Mouse (Mus musculus): Measurements from ENCODE around the gene Alcam.

The Alcam gene

DNA sequence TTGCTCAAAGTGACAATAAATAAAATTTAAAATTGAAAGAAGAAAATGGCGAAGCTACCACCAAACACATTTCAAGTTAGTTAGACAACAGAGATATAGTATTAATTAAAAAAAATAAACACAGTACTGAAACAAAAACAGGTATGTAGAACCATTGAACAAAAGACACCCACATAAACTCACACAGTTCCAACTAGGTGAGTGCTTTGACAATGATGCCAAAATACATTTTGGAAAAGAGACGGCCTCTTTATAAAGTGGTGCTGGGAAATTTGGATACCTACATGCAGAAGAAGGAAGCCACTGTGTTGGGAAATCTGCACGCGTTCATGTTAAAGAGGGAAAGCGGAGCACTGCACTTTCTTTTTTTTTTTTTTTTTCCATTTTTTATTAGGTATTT lies 85.4 kb downstream of the Alcam start:
- DNase-seq (ENCODE audit: low read depth, low spot score), result no peak

DNA sequence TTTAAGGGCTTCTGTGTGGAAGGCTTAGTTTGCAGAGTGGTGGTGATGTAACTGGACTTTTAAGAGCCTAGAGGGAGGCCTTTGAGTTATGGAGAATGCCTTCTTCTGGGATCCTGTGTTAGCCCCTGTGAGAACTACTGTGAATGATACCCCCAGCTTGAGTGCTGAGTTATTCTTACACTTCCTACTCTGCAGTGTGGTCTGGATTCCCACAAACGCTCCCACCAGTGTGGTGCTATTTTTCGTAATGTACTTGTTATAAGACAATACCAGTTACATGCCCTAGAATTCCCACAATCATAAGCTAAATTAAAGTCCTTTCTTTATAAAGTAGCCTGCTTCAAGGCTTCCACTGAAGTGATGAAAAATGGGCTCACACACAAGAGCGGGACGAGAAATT lies 87.0 kb downstream of the Alcam start:
- no peak for DNase-seq (ENCODE audit: low read depth, low spot score)

DNA sequence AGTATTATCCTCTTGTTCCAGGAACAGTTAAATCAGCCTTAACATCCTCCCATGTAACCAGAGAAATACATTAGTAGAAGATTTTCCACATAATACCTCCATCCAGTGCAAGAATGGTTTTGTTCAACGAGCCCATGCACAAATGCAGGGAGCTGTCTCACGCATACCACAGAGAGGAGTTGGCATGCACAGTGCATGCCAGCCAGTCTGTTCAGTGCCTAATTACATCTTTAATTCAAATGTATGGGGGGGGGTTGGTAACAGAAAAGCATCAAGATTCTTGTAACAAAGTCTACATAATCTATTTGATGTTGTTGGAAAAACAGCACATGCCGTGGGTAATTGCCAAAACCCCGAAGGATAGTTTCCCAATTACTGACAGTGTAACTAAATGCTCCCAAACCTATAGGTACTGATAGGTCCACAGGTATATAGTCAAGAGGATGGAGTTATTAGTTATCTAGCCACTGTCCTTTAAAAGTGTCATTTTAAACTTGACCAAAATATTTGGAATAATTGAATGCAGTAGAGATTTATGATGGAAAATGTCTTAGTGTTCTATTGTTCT lies 89.8 kb downstream of the Alcam start:
- no peak for DNase-seq (ENCODE audit: low read depth, low spot score)

DNA sequence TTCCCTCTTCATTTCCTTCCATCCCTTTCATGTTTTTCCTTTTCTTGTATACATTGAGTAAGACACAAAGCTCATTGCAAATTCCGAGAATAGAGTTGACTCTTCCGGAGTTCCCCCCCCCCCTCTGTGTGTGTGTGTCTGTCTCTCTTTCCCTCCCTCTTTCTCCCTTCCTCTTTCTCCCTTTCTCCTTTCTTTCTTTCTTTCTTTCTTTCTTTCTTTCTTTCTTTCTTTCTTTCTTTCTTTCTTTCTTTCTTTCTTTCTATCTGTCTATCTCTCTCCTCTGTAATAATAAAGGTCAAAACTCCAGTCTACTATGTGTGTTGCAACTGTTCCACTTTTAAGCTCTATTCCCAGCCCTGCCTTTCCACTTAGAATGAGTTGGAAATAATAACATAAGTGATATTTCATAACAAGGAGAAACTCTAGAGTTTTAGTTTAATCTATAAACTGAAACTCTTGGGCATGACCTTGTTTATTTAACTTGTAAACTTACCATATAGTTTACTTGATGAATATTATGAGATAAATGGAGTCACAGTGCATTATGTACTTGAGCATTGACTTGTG lies 110.3 kb downstream of the Alcam start:
- DNase-seq (ENCODE audit: low read depth, low spot score), result no peak

DNA sequence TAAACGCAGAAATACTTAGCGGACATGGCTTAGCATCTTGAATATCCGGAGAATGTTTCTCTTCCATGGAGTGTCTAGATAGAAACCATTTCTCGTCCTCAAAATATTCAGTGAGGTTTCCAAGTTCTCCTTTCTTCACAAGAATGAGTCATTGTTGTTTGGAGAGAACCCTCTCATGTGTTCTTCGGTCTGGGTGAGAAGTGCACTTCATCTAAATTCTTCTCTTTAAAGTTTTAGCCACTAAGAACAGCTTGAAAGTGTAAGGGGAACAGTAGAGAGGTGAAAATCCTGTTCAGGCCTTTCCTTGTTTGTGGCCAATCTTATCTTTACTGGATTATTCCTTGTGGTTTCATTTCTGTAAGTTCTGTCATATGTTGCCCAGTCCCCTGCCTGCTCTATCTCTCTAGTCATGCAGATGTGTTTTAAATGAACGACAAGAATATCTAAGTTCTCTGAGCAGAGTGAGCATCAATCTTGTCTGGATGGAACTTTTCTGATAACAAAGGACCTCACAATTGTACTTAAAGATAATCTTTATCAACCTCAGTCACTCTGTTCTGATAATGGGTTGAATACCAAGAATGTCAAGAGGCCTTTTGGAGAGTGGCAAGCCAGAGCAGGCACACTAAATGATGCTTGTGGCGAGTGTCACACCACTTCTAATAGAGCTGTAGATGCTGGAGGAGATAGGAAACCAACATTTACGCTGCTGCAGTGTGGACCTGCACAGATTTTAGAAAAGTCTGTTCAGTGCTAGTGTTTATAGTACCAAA lies 111.0 kb downstream of the Alcam start:
- no peak for DNase-seq (ENCODE audit: low read depth, low spot score)

DNA sequence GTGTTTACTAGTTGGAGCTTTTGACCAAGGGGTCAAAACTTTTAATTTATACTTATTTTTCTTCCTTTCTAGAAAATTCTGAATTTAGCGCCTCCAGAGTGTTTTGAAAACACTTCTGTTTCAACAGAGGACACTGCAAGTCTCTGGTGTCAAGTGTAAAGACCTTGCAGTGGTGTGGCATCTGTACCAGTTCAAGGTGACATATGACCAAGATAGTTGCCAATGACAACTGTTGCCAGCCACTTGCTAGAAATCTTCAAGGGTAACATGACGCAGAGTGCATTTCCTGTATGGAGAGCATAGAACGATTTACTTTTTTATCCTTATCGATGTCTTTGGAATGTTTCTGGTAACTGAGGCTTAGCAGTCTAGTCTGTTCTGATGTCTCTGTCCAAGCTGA lies 119.8 kb downstream of the Alcam start:
- DNase-seq (ENCODE audit: low read depth, low spot score), result no peak

DNA sequence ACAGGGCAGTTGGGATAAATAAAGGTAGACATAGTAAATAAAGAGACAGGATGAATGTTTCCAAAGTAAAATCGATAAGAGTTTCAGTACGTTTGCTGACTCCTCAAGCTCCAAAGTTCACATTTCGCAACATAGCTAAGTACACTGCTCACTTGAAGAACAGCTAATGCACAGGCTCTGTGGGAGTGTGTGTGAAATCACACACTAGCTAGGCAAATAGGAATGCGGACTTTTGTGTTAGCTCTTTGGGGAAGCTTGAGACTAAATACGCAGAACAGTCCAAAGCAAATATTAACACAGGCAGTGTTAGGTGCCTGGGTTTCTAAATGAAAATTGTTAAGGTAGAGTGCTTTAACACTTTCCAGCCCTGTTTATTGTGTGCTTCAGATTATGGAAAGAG lies 120.2 kb downstream of the Alcam start:
- DNase-seq (ENCODE audit: low read depth, low spot score), result no peak

DNA sequence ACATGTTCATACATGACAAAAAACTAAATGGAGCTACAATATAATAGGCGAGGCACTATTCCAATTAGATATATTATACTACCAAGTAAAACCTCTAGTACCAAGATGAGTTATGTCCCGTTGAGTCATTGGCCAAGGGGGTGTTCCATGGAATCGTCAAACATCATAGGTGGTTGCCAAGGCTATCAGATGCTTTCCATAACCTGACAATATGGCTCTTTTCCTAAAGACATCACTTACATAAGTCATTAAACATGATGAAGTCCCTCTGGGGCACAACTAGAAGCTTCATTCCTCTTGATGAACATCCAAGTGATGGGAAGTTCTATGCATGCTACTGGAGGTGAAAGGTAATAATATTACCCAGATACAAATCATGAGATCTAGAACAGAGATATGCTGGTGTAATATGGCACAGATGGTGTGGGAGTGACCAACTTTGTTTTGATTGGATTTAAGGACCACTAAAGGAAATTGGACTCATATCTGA lies 122.5 kb downstream of the Alcam start:
- DNase-seq (ENCODE audit: low read depth, low spot score), result no peak

DNA sequence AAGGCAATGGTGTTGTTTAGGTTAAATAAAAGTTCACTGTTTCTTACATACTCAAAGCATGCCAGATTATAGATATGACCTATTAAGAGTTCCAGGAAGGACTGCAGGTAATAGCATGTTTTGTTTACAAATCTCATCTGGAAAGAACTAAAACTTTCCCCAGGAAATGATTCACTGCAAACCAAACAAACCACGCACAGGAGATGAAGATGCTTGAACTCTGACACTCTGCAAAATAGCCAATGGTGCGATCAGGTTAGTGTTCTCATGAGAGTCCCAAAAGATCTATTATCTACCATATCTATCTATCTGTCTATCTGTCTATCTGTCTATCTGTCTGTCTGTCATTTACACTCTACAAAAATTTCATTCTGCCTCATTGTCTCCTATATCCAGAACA lies 124.5 kb downstream of the Alcam start:
- no peak for DNase-seq (ENCODE audit: low read depth, low spot score)

DNA sequence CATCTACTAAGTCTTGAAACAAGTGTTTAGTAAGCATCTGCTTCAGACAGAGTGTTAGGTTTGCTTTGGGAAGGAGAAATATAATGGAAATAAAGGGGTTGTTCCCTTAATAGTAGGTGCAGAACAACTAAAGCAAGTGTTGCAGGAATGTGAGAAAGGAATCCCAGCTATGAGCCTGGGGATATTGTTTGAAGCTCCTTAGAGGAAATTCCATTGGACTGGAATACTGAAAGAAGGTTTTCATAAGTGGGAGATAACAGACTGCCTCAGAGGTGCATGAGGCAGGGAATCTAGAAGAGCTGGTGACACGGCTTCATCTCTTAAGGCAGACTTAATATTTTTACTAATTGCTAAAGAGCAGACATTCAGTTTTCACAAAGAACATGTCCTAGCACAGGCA lies 134.6 kb downstream of the Alcam start:
- DNase-seq (ENCODE audit: low read depth, low spot score), result no peak

DNA sequence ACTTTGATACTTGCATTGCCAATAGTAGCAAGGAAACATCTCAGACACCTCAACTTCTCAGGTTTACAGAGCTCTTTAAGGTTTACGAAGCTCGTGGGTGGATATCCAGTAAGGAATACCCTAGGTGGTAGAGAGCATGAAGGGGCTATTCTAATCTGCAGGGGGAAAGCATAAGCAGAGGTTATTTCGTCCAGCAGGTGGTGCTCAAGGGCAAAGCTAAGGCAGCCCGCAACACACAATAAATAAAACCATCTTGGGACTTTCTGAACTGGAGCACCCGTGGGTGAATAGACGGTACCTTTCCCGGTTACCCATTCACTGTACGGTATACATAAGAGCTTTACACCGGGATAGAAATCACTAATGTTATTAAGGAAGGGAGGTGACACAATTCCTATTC lies 142.8 kb downstream of the Alcam start:
- DNase-seq (ENCODE audit: low read depth, low spot score), result peak; percentile 43

DNA sequence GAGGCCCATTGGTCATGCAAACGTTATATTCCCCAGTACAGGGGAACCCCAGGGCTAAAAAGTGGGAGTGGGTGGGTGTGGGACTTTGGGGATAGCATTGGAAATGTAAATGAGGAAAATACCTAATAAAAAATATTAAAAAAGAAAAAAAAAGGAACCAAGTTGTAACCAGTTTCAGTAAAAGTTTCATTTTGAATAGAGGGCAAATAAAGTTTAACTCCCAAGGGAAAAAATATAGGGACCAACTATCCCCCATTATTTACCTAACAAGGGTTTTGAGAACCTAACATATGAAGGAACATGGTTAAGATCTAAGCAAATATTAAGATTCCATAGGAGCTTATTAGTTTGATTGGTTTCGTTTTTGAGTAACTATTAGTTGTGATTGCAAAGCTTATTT lies 146.9 kb downstream of the Alcam start:
- DNase-seq (ENCODE audit: low read depth, low spot score), result no peak

DNA sequence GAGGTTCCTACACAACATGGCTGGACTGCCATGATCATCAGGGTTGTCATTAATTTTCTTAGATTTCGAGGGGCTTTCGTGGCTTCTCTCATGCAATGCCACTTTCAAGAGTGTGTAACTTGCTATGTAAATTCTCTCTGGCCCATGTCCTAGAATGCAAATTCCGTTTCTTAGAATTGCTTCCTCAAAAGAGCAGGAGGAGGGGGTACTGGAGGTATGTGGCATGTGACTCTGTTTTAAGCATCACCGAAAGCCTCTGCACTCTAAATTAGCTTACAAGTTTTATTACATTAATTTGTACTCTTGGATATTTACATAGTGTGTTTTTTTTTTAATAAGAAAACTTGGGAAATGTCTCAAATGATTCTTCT lies 150.4 kb downstream of the Alcam start:
- no peak for DNase-seq (ENCODE audit: low read depth, low spot score)

DNA sequence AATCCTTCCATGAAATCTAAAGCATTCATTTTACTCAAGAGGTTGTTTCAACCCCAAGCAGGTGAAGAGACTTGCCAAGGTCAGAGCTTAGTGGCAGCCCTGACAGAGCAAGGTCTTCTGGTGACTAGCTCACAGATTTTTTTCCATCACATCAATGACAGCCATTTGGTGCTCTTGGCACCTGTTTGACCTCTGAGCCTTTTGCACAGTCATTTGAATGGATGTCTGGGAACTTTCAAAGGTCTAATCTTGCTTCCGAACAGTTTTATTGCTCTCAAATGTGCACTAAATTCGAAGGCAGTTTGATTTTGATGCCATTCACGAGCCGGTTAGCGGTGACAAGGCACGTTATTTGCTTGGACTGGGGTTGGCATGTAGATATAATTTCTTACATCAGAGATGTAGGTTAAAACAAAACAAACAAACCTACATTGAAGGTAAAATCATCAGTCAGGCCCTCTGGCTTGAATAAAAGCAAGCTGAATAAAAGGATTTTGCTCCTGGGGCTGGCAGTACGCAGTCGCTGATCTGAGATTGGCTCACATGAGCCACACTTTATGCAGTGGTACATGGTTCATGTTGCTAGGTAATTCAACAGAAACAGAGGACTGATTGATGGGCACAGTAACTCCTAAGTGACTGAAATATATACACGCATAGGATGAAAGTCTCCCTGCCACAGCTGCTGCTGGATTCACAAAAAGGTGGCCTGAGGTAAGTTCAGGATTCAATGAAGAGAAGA lies 150.9 kb downstream of the Alcam start:
- DNase-seq (ENCODE audit: low read depth, low spot score), result no peak

DNA sequence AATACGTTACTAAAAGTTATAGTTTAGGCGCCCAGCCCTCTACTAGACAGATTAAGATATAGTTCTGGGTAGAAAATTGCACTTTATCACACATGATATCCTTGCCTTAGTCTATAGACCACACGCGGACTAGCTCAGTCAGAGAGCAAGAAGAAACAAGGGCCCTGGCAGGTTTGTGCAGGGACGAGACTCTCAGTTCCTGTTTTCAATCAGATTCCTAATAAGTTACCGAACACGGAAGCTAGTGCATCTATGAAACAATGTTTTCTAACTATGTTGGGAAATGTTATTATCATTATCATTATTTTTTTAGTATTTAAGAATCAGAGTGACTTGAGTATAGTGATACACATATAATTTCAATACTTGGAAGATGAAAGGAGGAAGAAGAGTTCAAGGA lies 152.1 kb downstream of the Alcam start:
- DNase-seq (ENCODE audit: low read depth, low spot score), result no peak

DNA sequence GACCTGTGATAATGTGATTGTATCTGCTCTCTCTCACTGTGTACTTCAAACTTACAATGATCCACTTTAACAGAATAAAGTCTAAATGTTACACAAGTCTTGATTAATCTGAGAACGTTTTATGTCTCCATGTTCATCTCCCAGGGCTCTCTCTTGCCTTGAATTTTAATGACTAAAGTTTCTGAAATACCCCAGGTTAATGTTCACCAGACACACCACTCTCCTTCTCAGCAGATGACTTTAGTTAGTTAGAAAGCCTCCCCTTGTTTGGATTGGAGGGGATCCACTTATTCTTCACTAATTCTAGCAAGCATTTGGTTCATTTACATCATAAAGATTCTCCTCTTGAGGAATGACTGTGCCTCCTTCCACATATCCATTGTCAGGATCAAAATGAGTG lies 157.5 kb downstream of the Alcam start:
- no peak for DNase-seq (ENCODE audit: low read depth, low spot score)

DNA sequence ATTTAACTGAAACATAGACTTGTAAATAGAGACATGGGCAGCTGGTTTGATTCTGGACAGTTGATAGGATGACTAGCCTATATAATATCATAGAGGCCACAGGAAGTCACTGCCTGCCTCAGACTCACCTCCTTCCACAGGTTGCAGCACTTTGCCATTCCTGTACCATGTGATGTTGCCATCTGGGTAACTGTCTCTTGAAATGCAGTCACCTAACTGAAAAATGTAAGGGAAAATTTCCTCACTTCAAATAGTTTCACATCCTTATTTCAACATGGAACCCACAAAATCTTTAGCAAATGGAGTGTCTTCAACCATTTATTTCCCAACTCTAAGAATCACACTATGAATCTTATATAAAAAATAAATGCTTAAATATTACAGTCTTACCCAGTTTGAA lies 158.3 kb downstream of the Alcam start:
- DNase-seq (ENCODE audit: low read depth, low spot score), result no peak

DNA sequence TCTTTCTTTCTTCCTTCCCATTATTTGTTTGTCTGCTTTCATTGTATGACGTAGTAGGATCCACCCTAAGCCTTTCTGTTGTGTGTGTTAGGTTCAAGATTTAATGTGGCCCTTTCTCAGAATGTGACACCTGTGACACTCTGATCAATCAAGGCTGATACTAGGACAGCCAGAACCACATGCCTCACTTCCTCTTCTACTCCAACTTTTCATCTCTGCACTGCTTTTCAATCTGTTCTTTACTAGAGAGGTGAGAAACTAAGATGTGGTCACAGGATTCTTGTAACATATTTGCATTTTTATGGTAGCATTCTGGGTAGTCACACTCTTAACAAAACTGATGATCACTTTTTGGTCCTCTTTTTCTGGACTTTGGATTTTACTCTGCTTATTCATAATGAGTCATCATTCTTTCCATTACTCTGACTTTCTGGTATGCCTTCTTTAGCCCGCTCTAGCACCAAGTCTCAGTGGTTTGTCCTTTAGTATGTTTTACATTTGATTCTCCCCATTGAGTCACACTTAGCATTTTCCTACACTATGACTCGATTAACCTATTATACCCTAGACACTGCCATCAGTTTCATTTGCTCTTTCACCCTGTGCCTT lies 161.3 kb downstream of the Alcam start:
- no peak for DNase-seq (ENCODE audit: low read depth, low spot score)

DNA sequence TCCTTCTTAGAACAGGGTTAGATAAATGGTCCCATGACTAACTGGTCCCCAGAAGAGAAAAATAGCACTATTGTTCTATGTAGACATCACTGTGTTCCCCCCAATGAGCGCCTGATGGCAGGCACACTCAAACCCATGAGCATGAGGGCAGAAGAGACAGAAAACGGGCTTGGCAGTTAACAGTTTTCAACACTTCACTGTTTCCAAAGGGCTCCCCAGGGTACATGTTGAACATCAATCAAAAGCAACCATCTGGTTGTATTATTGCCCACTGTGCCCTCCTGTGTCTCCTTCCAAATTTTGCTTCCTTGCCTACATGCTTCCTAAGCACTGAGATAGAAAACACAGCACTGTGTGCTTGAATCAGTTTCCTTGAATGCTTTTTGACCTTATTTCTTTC lies 173.7 kb downstream of the Alcam start:
- DNase-seq (ENCODE audit: low read depth, low spot score), result no peak

DNA sequence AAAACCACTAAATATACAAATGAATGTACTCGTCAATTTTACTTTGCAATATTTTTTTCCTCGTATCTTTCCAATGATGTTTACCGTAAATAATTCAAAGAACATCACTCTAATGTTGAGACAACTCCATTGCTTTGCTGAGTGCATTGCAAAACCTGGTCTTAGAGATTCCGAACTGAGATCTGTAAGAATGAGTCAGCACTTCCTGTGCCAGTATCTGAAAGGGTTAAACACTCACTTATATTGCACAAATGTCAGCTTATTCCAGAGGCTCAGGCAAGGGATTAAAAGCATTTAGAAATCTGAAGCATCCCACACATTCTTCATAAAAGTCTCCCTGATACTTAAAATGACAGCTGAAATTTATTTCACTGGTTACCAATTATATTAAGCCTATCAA lies 188.8 kb downstream of the Alcam start:
- no peak for DNase-seq (ENCODE audit: low read depth, low spot score)

DNA sequence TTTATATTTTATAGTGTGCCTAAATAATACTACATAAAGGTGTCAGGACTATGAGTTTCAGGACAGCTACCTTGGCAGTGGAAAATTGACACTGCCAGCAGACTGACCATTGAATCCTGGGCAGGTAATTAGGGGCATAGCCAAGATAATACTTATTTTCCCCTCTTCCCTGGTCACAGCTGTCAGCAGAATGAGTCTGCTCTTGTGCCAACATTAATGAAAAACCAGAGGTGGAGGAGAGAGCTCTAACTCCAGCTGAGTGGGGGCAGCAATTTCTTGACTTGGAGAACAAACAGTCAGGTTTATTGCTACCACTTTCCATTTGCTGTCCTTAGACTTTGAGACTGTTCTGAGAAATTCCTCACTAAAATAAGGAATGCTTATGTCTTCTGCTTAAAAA lies 190.1 kb downstream of the Alcam start:
- DNase-seq (ENCODE audit: low read depth, low spot score), result no peak

DNA sequence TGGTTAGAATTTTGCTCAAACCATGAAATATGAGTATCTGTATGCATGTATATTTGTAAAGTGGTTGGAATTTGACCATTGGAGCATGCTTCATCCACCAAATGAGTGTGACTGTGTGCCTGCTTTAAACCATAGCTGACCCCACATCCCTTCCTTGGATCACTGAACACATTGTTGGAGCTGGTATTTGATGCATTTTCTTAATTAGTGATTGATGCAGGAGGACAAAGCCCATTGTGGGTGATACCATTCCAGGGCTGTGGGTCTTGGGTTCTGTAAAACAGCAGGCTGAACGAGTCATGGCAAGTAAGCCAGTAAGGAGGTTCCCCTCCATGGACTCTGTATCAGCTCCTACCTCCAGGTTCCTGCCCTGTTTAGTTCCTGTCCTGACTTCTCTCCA lies 191.3 kb downstream of the Alcam start:
- DNase-seq (ENCODE audit: low read depth, low spot score), result no peak

All from retina, postnatal 7 days (tissue).